Mouse (Mus musculus) spleen, adult 2 months (tissue): ENCODE measurements around the gene Stab1. TPM values are rescaled to one million over a fixed set of nuclear protein-coding genes. Genes with fewer than 3 reads are reported as not detected.

Source experiments
- DNase-seq, 2 experiments: peaks; one replicate each; pipeline versions ENCODE4 v3.0.0 to v3.0.0-alpha.2; 2012 to 2021; ENCODE audit warnings: low spot score in 2 of 2, low read depth in 1 of 2
- H3K27ac ChIP-seq: fragments of 200-500 bp; 2 replicates; pipeline ENCODE4 v1.5.1; 2012; ENCODE audit warnings: low read length, inconsistent platforms; ENCODE audit not compliant: insufficient read depth
- H3K27me3 ChIP-seq: fragments of 200-500 bp; 2 replicates; pipeline ENCODE4 v1.6.1; 2012; ENCODE audit warnings: mild to moderate bottlenecking, moderate library complexity, low read length, inconsistent platforms; ENCODE audit not compliant: control insufficient read depth, insufficient read depth
- H3K36me3 ChIP-seq: fragments of 200-500 bp; 2 replicates; pipeline ENCODE4 v1.6.1; 2012; ENCODE audit warnings: mild to moderate bottlenecking, low read length, inconsistent platforms; ENCODE audit not compliant: control insufficient read depth, insufficient read depth
- H3K4me1 ChIP-seq: fragments of 200-500 bp; 2 replicates; pipeline ENCODE4 v1.6.1; 2011; ENCODE audit warnings: inconsistent platforms; ENCODE audit not compliant: control insufficient read depth, insufficient read depth, insufficient read length
- H3K4me3 ChIP-seq: fragments of 200-500 bp; 2 replicates; pipeline ENCODE4 v1.5.1; 2011; ENCODE audit warnings: mild to moderate bottlenecking, inconsistent platforms; ENCODE audit not compliant: insufficient read depth, insufficient read length; ENCODE audit errors: extremely low read depth
- CTCF ChIP-seq: fragments of 200-500 bp; IDR thresholded peaks from 2 replicates; pipeline ENCODE4 v1.5.1; 2011; ENCODE audit warnings: mild to moderate bottlenecking, inconsistent platforms; ENCODE audit not compliant: insufficient read depth, insufficient read length, insufficient replicate concordance; ENCODE audit errors: extremely low read depth
- POLR2A ChIP-seq: fragments of 200-500 bp; IDR thresholded peaks from 2 replicates; pipeline ENCODE4 v1.6.1; 2011; ENCODE audit warnings: low read depth, low read length, inconsistent platforms
- WGBS: fragments of 180-500 bp; shearing (Covaris S2); methylation state at CpG from one replicate; pipeline ENCODE4 v1.1.7; 2018; 5-methylcytosine and 5-hydroxymethylcytosine counted together
- polyA plus RNA-seq: library from polyadenylated mRNA; depleted of rRNA; stranded (reverse); fragments of >200 nt; gene quantifications from 2 replicates; pipeline ENCODE4 v1.2.3, GENCODE M21; 2012

The Stab1 gene
- polyA plus RNA-seq, 1 experiment = 44.3 TPM

DNA sequence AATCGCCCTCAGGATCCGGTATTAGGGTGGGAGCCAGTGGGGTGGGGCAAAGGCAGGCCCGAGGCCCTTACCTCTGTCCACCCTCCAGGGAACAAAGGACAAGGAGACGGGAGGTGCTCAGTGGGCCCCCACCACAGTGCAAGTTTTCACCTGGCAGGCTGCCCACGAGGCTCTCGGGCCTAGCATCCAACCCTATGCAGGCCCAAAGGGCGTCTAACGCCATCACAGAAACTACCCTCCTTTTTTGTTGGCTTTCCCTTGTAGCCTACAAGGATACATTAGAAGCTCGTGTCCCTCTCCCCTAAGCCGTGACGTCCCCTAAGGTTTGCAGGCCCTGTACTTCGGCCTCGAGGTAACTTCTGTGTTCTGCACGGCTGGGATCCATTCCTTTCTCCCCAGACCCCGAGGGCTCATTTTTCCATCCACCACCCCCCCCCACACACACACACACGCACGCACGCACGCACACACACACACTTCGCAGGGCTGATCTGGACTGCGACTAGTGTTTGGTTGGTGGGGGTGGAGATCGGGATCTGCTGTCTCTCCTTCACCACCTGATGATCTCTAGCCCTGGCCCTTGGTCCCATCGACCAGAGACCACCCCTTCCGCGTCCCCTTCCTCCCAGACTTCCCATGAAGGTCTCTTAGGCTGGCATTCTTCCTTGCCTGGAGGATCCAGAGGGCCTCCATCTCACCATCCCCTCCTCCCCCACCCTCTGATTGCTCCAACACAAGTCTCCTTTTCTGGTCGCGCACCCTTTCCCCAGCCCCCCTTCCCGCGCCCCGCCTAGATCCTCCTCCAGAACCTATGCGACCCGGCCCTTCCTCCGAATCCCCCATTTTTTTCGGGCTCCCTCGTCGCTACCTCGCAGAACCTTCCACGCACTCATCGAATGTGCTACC, 37.4 kb upstream of the Stab1 start:
- peaks cover 2% of the 10 kb centered on the region; the same call in 1 of the 2 replicates for H3K4me1 ChIP-seq
- peaks cover 19% of the 10 kb centered on the region for H3K36me3 ChIP-seq
- no peaks in the 10 kb centered on the region for H3K27me3 ChIP-seq
- 3% methylated on average over 39 of the region's 39 CpGs for WGBS
- TF ChIP-seq CTCF (no peak), POLR2A (no peak)
- H3K4me3 ChIP-seq = peak overlapping the region; percentile 83
- DNase-seq = peak in 1 of 2 experiments; percentile 16
- peak overlapping the region; percentile 70 for H3K27ac ChIP-seq

DNA sequence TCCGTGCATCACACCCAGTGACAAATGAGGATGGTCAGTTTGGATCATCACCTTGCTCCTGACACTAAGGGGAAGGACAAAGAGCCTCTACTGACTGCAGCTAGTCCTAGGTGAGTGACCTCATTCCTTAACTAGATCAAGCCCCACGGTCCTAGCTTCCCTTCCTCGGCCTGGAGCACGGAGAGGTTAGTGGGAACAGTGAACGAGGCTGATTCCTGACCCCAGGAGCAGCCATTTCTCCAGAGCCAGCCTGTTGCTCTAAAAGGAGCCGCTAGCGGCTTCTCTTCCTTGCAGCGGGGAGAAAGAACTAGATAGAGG, 36.8 kb upstream of the Stab1 start:
- WGBS = 34% methylated on average over 8 of the region's 8 CpGs
- no peak for DNase-seq
- peaks cover 23% of the 10 kb centered on the region for H3K36me3 ChIP-seq

DNA sequence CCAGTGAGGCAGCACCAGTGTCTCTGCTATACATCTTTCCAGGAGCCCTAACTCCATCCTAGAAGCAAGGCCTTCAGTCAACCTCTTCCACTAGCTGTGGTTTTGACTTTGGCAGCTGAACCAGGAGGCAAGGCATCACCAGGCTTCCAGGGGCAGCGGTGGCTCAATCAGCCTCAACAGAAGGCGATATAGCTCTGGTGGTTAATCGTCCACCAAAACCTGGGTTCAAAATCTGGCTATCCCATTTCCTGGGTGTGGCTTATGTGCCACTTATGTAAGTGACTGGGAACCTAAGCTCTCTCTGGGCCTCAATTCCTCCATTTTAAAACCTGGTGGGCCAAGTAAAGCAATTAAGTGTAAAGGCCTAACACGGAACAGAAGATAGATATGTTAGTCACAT, 36.4 kb upstream of the Stab1 start:
- Histone ChIP-seq H3K36me3 (peaks cover 25% of the 10 kb centered on the region), H3K4me3 (no peak overlapping the region), H3K27ac (0 out of 2 replicates have a peak overlapping the region, but pooled peaks have one; percentile 10), H3K27me3 (no peaks in the 10 kb centered on the region), H3K4me1 (peaks cover 2% of the 10 kb centered on the region; the same call in 1 of the 2 replicates)
- TF ChIP-seq POLR2A (no peak), CTCF (no peak)
- no peak for DNase-seq
- WGBS = 74% methylated on average over 4 of the region's 4 CpGs

More for the DNA sequence above, 36.8 kb upstream of the Stab1 start:
- H3K4me3 ChIP-seq = peak overlapping the region; percentile 83; the same call in 1 of the 2 replicates
- H3K27ac ChIP-seq = no peak overlapping the region
- TF ChIP-seq POLR2A (no peak), CTCF (no peak)
- H3K4me1 ChIP-seq = peaks cover 2% of the 10 kb centered on the region; the same call in 1 of the 2 replicates
- H3K27me3 ChIP-seq = no peaks in the 10 kb centered on the region

DNA sequence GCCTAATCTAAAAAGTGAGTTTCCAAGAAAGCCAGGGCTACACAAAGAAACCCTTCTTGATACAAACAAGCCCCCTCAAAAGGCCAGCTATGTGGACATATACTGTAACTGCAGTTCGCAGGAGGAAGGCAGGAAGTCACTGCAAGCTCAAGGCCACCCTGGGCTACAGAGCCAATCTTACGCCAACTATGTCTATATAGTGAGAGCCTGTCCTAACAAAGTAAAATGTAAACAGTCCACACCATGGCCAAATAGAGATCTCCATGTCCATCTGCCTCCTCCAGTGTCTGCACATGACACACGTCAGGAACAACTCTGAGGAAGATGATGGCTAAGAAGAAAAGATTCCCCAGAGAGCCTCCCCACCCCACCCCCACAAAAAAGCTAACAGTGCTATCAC, 31.6 kb upstream of the Stab1 start:
- no peak overlapping the region for H3K27ac ChIP-seq

DNA sequence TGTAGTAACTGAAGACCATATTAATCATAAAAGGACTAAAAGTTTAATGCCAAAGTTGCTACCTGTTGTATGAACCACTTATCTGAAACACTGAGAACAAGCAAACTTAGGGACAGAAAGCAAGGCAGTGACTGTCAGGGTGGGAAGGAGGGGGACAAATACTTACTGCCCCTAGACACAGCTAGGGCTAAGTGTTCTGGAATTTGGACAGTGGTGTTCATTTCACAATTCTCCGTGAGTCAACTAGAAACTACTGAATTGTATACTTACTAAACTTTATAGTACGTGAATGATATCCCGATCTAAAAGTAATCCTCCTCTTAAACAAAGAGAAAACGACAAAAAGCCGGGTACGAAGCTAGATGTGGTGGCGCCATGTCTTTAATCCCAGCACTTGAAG, 31.2 kb upstream of the Stab1 start:
- Histone ChIP-seq H3K27ac (no peak overlapping the region), H3K4me1 (peaks cover 3% of the 10 kb centered on the region; the same call in 1 of the 2 replicates), H3K4me3 (no peak overlapping the region), H3K36me3 (peaks cover 28% of the 10 kb centered on the region), H3K27me3 (no peaks in the 10 kb centered on the region)
- no peak for TF ChIP-seq POLR2A
- TF ChIP-seq CTCF = no peak
- no peak for DNase-seq
- 91% methylated on average over 7 of the region's 7 CpGs for WGBS

More for the DNA sequence above, 31.6 kb upstream of the Stab1 start:
- H3K36me3 ChIP-seq = peaks cover 28% of the 10 kb centered on the region
- H3K27me3 ChIP-seq = no peaks in the 10 kb centered on the region
- TF ChIP-seq POLR2A (no peak), CTCF (no peak)
- 92% methylated on average over 3 of the region's 3 CpGs for WGBS
- no peak overlapping the region for H3K4me3 ChIP-seq
- no peak for DNase-seq
- peaks cover 2% of the 10 kb centered on the region; the same call in 1 of the 2 replicates for H3K4me1 ChIP-seq

DNA sequence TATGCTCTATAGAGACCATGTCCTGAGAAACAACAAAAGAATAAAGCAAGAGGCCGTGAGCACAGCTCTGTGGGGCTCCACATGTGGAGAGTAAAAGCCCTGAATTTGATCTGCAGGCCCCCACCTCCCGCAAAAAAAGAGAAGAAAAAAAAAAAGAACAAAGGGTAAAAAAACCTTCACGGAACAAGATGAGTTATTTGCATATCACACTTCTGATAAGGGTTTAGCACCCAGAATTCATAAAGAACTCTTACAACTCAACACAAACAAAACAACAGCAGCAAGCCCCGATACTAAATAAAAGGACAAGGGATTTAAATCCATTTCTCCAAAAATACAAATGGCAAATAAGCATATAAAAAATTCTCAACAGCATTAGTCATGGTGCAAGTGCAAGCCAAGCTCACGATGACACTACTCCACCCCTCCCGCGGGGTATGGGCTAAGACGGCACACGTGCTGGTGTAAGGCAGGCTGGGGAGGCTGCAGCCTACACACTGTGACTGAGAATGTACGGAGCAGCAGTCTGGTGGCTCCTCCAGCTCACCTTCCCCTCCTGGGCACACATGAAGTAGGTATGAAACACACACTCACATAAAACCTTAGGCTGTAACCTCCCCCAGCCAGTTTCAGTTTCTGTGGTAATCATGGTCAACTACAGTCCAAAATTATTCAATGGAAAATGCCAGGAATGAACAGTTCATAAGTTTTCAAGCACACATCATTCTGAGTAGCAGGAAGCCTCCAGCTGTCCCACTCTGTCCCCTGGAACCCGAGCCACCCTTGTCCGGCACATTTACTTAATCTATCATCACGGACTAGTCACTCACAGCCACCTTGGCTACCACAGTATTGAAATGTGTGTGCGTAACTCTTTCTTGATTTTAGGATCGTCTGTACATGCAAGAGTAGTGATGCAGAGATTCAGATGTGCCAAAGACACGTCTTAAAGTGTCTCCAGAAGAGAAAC, 29.4 kb upstream of the Stab1 start:
- H3K4me3 ChIP-seq = no peak overlapping the region
- H3K36me3 ChIP-seq = peaks cover 21% of the 10 kb centered on the region
- WGBS = 65% methylated on average over 16 of the region's 16 CpGs
- no peaks in the 10 kb centered on the region for H3K27me3 ChIP-seq
- peak overlapping the region; percentile 44; the same call in 1 of the 2 replicates for H3K27ac ChIP-seq
- DNase-seq = no peak
- H3K4me1 ChIP-seq = peaks cover 3% of the 10 kb centered on the region; the same call in 1 of the 2 replicates
- no peak for TF ChIP-seq CTCF
- TF ChIP-seq POLR2A = no peak
